Mouse (Mus musculus): Measurements from ENCODE around the gene Pcsk2.

DNA sequence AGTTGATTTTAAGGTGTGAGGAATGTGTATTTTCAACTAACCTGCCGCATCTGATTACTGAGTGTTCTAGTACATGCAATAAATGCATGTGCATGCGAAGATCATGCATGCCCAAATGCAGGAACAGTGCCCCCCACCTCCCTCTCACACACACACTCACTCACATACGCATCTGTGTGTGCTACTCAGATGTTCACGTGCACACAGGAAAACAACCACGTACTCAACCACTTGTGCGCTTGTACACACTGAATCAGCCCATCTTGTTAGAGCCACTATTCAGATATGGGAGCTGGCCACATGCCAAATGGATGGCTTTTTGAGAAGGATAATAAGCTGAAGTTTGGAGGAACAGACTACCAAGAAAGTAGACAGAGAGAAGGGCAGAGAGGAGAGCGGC is 150.7 kb downstream of the Pcsk2 start:
- TF ChIP-seq CHD2 (IDR thresholded peaks at IDR 0.05; ENCODE audit: low read depth, low read length) (no peak), ZC3H11A (IDR thresholded peaks at IDR 0.05; ENCODE audit: borderline replicate concordance, low read depth, low read length) (no peak), ZNF384 (IDR thresholded peaks at IDR 0.05; ENCODE audit: low read depth, low read length) (no peak), HCFC1 (IDR thresholded peaks at IDR 0.05; ENCODE audit: borderline replicate concordance, insufficient read depth, low read length) (no peak), MAFK (IDR thresholded peaks at IDR 0.05; ENCODE audit: insufficient read depth, low read depth, low read length) (no peak)

All from ES-E14 (cell line).